Mouse (Mus musculus): Measurements from ENCODE around the gene Htra2.
A peak's percentile ranks its signal among the peaks of the same experiment; 100 is the strongest.

- no peak; the same call in 1 of the 2 replicates for TF ChIP-seq CTCF (IDR thresholded peaks at IDR 0.05; ENCODE audit: borderline replicate concordance, insufficient read depth, low read depth, low read length)
- TF ChIP-seq POLR2A (IDR thresholded peaks at IDR 0.05; ENCODE audit: borderline replicate concordance, insufficient read depth, low read length): 0 out of 2 replicates have a peak, but pooled peaks have one; percentile 9
Measured at GRCm38 (mm10) chr6:83101688-83102556, 46.8 kb upstream of the Htra2 start.
